Mouse (Mus musculus) testis, adult 2 months (tissue): ENCODE results near the gene Rps16. TPM values are rescaled to one million over a fixed set of nuclear protein-coding genes. Genes with fewer than 3 reads are reported as not detected.

ENCODE experiments used
- H3K27ac ChIP-seq: fragments of 200-500 bp; 2 replicates; pipeline ENCODE4 v1.5.1; 2012; ENCODE audit warnings: low read depth, low read length; ENCODE audit not compliant: control insufficient read depth, insufficient read depth
- H3K27me3 ChIP-seq: fragments of 200-500 bp; 2 replicates; pipeline ENCODE4 v1.6.1; 2012; ENCODE audit warnings: mild to moderate bottlenecking, low read length, moderate library complexity; ENCODE audit not compliant: control insufficient read depth, insufficient read depth
- H3K36me3 ChIP-seq: fragments of 200-500 bp; 2 replicates; pipeline ENCODE4 v1.6.1; 2012; ENCODE audit warnings: mild to moderate bottlenecking, low read length; ENCODE audit not compliant: control insufficient read depth, insufficient read depth
- H3K4me1 ChIP-seq: fragments of 200-500 bp; 2 replicates; pipeline ENCODE4 v1.6.1; 2012; ENCODE audit warnings: low read length; ENCODE audit not compliant: control insufficient read depth, insufficient read depth
- H3K4me3 ChIP-seq: fragments of 200-500 bp; 2 replicates; pipeline ENCODE4 v1.5.1; 2012; ENCODE audit warnings: low read depth, mild to moderate bottlenecking, low read length, moderate library complexity, mixed read lengths; ENCODE audit not compliant: control insufficient read depth
- CTCF ChIP-seq: fragments of 200-500 bp; IDR thresholded peaks from 2 replicates; pipeline ENCODE4 v1.5.1; 2012; ENCODE audit warnings: low read depth, mild to moderate bottlenecking, inconsistent platforms, low read length, moderate library complexity; ENCODE audit not compliant: control insufficient read depth, insufficient read depth, insufficient replicate concordance
- POLR2A ChIP-seq: fragments of 200-500 bp; IDR thresholded peaks from 2 replicates; pipeline ENCODE4 v1.6.1; 2012; ENCODE audit warnings: low read depth, mild to moderate bottlenecking, inconsistent platforms, low read length, moderate library complexity; ENCODE audit not compliant: control insufficient read depth
- polyA plus RNA-seq: library from polyadenylated mRNA; depleted of rRNA; stranded (reverse); fragments of >200 nt; gene quantifications from 2 replicates; pipeline ENCODE4 v1.2.3, GENCODE M21; 2012

The Rps16 gene
- polyA plus RNA-seq, 1 experiment, result 227 TPM

DNA sequence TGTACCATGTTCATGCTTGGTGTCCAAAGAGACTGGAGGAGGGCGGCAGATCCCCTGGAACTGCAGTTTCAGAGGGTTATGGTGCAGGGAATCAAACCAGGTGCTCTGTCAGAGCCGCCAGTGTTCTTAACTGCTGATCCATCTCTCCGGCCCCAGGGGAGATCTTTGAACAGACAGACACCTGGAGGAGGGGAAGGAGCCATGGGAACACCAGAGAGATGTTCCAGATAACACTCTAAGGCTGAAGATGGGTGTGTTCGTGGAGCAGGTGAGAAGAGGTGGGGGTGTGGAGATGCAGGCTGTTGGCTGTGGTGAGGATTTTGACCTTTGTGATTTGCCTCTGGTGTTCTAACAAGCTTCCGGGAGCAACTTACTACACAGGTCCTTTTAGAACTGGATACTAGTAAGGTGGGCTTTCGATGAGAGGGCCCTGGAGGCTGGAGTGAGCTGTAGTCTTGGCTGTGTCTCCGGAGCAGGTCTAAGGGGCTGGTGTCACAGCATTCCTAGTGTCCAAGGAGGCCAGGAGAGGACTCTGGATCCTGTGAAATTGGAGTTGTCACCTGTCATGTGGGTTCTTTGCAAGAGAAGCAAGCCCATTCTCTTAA lies 23.5 kb downstream of the Rps16 start:
- H3K27me3 ChIP-seq, result no peaks in the 10 kb centered on the region
- H3K27ac ChIP-seq, result no peak overlapping the region
- peaks cover 37% of the 10 kb centered on the region for H3K4me1 ChIP-seq
- H3K4me3 ChIP-seq, result no peak overlapping the region
- no peaks in the 10 kb centered on the region for H3K36me3 ChIP-seq
- TF ChIP-seq POLR2A, result no peak
- TF ChIP-seq CTCF, result no peak

DNA sequence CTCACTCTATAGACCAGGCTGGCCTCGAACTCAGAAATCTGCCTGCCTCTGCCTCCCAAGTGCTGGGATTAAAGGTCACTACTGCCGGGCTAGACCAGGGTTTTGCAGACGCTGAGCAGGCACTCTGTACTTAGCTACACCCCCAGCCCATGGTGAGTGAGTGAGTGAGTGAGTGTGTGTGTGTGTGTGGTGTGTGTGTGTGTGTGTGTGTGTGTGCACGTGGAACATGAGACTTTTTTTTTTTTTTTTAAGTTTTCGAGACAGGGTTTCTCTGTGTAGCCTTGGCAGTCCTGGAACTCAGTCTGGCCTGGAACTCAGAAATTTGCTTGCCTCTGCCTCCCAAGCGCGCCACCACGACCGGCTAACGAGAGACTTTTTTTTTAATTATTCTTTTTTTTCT lies 24.2 kb downstream of the Rps16 start:
- TF ChIP-seq POLR2A, result no peak
- Histone ChIP-seq H3K4me3 (peak overlapping the region; percentile 5), H3K4me1 (peaks cover 37% of the 10 kb centered on the region), H3K27ac (no peak overlapping the region), H3K36me3 (no peaks in the 10 kb centered on the region), H3K27me3 (no peaks in the 10 kb centered on the region)

DNA sequence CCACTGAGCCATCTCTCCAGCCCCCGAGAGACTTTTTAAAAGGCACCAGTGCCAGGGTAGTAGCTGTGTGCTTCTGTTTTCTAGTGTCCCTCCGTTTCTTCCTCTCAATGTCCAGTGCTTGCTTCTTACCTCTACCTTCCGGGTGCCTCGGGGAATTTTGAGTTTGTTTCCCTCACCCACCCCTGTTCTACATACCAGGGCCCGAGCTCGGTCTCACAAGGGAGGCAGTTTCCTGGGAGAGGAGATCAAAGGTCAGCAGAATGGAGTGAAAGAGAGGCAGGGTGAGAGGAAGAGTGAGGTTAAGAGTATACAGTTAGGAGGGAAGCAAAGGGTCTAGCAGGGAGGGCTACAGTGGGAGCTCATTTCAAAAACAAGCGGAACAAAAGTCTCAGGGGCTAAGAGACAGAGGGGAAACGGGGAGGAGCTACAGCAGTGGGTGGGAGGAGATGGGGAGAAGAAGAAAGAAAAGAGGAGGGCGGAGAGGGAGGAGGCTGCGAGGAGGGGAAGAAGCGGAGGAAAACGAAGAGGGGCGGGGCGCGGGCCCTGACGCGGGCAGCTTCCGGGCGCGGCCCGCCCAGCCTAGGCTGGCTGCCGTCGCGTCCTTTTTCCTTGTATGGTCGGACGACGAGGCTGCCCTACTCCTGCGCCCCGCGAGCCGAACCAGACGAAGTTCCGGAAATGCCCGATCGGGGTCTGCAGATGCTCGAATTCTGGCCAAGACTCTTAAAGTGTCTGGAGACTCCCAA lies 24.9 kb downstream of the Rps16 start:
- peaks cover 38% of the 10 kb centered on the region for H3K4me1 ChIP-seq
- TF ChIP-seq CTCF (no peak), POLR2A (peak; percentile 65)

DNA sequence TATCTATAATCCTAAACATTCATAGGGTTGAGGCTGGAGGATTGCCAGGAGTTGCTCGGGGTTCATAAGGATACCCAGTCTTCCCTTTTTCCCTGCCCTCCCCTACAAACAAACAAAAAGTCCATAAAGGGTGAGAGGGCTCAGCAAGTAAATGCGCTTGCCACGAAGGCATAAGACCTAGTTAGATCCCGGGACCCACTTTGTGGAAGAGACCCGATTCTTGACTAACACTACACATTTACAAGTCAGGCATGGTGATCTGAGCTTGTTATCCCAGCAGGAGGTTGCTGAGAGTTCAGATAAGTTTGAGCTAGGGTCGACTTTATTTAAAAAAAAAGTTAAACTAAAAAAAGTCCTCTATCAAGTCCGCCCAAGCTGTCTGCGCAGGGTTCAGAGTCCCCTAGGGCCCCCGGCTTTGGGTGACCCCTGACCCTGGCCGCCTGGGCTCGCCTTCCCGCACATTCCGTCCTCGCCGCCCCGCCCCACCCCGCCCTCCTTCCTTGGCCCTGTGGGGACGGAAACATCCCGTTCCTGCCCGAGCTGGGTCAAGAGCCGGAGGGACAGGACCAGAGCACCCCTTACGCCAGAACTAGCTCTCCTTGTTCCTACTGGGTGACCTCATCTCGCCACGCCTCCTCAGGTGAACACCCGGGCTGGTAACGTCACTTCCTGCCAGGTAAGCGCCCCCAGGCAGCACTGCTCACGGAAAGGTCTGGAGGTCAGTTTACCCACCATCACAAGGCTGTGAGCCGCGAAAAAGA lies 25.7 kb downstream of the Rps16 start:
- Histone ChIP-seq H3K27me3 (no peaks in the 10 kb centered on the region), H3K4me3 (peak overlapping the region; percentile 86), H3K4me1 (peaks cover 40% of the 10 kb centered on the region), H3K27ac (peak overlapping the region; percentile 91), H3K36me3 (no peaks in the 10 kb centered on the region)
- TF ChIP-seq POLR2A, result peak; percentile 62; the same call in 1 of the 2 replicates
- TF ChIP-seq CTCF, result no peak

More for the DNA sequence above, 24.9 kb downstream of the Rps16 start:
- Histone ChIP-seq H3K27ac (peak overlapping the region; percentile 93), H3K4me3 (peak overlapping the region; percentile 86), H3K36me3 (no peaks in the 10 kb centered on the region), H3K27me3 (no peaks in the 10 kb centered on the region)

DNA sequence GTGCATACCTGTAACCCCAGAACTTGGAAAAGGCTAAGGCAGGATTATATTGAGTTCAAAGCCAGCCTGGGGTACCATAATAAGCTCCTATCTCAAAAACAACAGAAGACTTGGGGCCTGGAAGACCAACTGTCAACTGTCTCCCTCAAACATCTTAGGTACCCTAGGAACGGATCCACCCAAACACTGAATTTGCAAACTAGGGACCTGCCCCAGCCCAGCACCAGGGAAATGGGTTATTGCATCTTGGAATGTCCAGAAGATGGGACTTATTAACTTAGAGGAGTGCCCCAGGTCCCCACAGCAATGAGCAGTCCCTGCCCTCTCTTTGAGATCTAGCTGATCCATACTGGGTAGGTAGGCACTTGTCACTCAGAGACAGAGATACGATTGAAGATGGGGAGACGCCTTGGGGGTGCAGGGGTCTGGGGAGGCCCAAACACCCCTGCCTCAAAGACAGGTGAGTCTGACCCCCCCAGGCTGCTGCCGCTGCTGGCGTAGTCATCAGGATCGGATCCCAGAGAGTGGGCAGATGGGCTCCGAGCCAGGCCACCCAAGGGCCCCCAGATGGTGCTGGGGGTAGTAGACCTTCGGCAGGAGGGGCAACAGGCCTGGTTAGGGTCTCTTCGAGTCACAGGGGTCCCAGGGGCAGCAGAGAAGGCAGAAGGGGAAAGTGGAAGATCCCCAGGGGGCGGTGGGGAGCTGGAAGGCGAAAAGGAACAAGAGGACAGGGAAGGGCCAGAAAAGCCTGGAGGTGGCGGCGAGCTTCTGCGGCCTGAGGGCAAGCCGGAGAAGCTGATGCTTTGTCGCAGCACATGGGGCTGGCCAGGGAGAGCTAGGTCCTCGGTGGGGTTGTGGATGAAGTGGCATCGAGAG lies 27.0 kb downstream of the Rps16 start:
- H3K27ac ChIP-seq, result peak overlapping the region; percentile 65; the same call in 1 of the 2 replicates
- no peaks in the 10 kb centered on the region for H3K36me3 ChIP-seq
- H3K27me3 ChIP-seq, result no peaks in the 10 kb centered on the region
- H3K4me1 ChIP-seq, result peaks cover 42% of the 10 kb centered on the region
- peak overlapping the region; percentile 86 for H3K4me3 ChIP-seq
- no peak for TF ChIP-seq POLR2A
- TF ChIP-seq CTCF, result no peak

DNA sequence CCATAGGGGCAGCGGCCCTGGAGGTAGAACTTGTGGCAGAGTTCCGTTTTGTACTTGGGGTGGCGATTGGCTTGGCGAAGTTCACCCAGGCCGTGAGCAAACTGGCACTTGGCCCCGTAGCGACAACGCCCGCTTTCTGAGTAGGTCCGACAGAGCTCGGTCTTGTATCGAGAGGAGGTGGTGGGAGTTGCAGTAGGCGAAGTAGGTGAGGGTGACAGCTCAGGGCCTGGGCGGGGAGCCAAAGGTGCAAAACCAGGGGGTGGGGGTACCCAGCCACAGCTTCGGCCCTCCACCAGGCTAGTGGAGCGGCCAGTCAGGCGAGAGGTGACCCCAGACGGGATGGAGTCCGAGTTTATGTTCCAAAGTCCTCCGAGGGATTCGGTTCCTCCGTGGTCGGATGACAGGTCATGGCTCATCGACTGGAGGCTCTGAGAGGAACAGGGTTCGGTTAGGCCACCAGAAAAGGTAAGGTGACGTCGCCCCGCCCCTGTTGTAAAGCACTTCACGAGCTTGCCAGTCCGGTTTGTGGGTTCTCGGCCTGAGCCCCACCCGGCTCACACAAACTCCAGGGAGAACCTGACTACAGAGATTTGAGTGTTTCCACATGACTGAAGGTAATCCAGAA lies 27.7 kb downstream of the Rps16 start:
- H3K27ac ChIP-seq, result peak overlapping the region; percentile 91
- H3K4me1 ChIP-seq, result peaks cover 49% of the 10 kb centered on the region
- H3K4me3 ChIP-seq, result peak overlapping the region; percentile 86
- no peaks in the 10 kb centered on the region for H3K36me3 ChIP-seq
- no peaks in the 10 kb centered on the region for H3K27me3 ChIP-seq
- TF ChIP-seq POLR2A (peak; percentile 7; the same call in 1 of the 2 replicates), CTCF (no peak)
